Comparison of ENCODE assay signal across 21 mouse cellular contexts in the genomic region with DNA sequence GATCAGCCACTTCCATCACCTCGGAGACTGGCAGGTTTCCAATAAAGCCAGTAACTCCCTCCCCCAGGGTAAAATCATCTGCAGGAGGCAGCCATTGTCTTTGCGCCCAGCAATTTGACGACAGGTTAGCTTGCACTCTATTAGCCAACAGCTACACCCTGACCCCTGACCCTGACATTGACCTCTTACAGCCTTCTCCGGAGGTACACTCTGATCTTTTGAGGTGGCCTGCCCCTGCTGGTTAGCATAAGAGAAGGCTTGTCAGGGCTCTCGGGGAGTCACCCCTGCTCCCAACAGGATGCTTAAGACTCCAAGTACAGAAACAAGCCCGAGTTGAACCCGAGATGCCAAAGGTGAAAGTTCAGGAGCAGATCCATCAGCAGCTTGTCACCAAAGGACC.
DNase-seq lines count a peak whose midpoint lies in the region; ATAC-seq and TF ChIP-seq lines count a peak whose summit lies in the region.
"Had no signal": no experiment of that assay in that cellular context is flagged by ENCODE, and none has a peak within 500 bp of the region (broad histone marks: within the 10 kb centered on the region; RNA-seq: fewer than 3 reads in every experiment).

No protein-coding gene starts in this region.

- H3K27ac ChIP-seq in midbrain, embryonic 10.5 days (replicated peaks): no peak overlapping the region
- H3K27ac ChIP-seq in midbrain, embryonic 13.5 days: no peak overlapping the region
- no peak overlapping the region for H3K27ac ChIP-seq in kidney, adult 2 months (ENCODE audit: insufficient read depth, low read depth, low read length)
- H3K27ac ChIP-seq: forebrain, embryonic 10.5 days; gastrocnemius, adult 2 months; stomach, postnatal 0 days had no signal

- H3K27me3 ChIP-seq in midbrain, embryonic 10.5 days (ENCODE audit: low read depth, poor library complexity, severe bottlenecking): peaks cover 8% of the 10 kb centered on the region; the same call in 1 of the 2 replicates
- H3K27me3 ChIP-seq in midbrain, embryonic 13.5 days: no peaks in the 10 kb centered on the region
- no peaks in the 10 kb centered on the region for H3K27me3 ChIP-seq in kidney, adult 2 months (replicated peaks; ENCODE audit: control insufficient read depth, insufficient read depth, low read length)

- no peak for TF ChIP-seq POLR2A in kidney, adult 2 months (IDR thresholded peaks at IDR 0.05; ENCODE audit: low read depth, low read length)

- 24% methylated on average over 7 of the region's 7 CpGs for WGBS in midbrain, embryonic 10.5 days
- 25% methylated on average over 7 of the region's 7 CpGs for WGBS in midbrain, embryonic 13.5 days
- WGBS in kidney, adult 2 months: 54% methylated on average over 7 of the region's 7 CpGs

- H3K4me2 ChIP-seq in midbrain, embryonic 13.5 days (replicated peaks): no peak overlapping the region
- H3K4me2 ChIP-seq: heart, embryonic 11.5 days; liver, embryonic 11.5 days had no signal

- no peaks in the 10 kb centered on the region for H3K9me3 ChIP-seq in midbrain, embryonic 10.5 days (replicated peaks)
- H3K9me3 ChIP-seq in midbrain, embryonic 13.5 days: no peaks in the 10 kb centered on the region
- H3K9me3 ChIP-seq: forebrain, embryonic 10.5 days had no signal

- H3K9ac ChIP-seq in midbrain, embryonic 13.5 days (replicated peaks): no peak overlapping the region
- H3K9ac ChIP-seq: liver, postnatal 0 days had no signal

- no peak for ATAC-seq in midbrain, embryonic 13.5 days
- ATAC-seq: liver, postnatal 0 days; midbrain, embryonic 16.5 days had no signal

- no peak overlapping the region for H3K4me3 ChIP-seq in midbrain, embryonic 10.5 days
- H3K4me3 ChIP-seq in midbrain, embryonic 13.5 days (replicated peaks): no peak overlapping the region
- H3K4me3 ChIP-seq in kidney, adult 2 months (ENCODE audit: insufficient read depth, low read depth, low read length): no peak overlapping the region
- H3K4me3 ChIP-seq: forebrain, embryonic 10.5 days; gastrocnemius, adult 2 months; myocyte had no signal

- H3K36me3 ChIP-seq in midbrain, embryonic 10.5 days: no peaks in the 10 kb centered on the region
- no peaks in the 10 kb centered on the region for H3K36me3 ChIP-seq in midbrain, embryonic 13.5 days
- H3K36me3 ChIP-seq in kidney, adult 2 months (ENCODE audit: control insufficient read depth, insufficient read depth, low read length): no peaks in the 10 kb centered on the region
- H3K36me3 ChIP-seq: forebrain, embryonic 10.5 days had no signal

- TF ChIP-seq CTCF in kidney, adult 2 months (conservative IDR thresholded peaks at IDR 0.05; ENCODE audit: insufficient read depth, insufficient read length, low read depth, low read length): no peak

- peak; percentile 29 for DNase-seq in midbrain, embryonic 10.5 days (ENCODE audit: low spot score)
- peak; percentile 48 for DNase-seq in WW6 (ENCODE audit: low read depth, low spot score)
- DNase-seq in embryo, embryonic 10.5 days (ENCODE audit: low spot score): peak; percentile 69
- peak; percentile 52 for DNase-seq in mesoderm, embryonic 11.5 days (ENCODE audit: low read depth, low spot score)
- no peak for DNase-seq in c-Kit-positive CD71-positive TER-119-positive erythroid progenitor cells, embryonic 14.5 days (ENCODE audit: low spot score)
- no peak for DNase-seq in kidney, adult 2 months
- DNase-seq: adrenal gland, adult 2 months; cerebellum, adult 2 months; cerebellum, postnatal 25 days; gastrocnemius, adult 2 months; kidney, adult 11 months; kidney, postnatal 4 days; liver, postnatal 0 days; lung, postnatal 10 days had no signal

- peaks cover 16% of the 10 kb centered on the region for H3K4me1 ChIP-seq in midbrain, embryonic 10.5 days
- H3K4me1 ChIP-seq in midbrain, embryonic 13.5 days (replicated peaks): no peaks in the 10 kb centered on the region; the same call in 1 of the 2 replicates
- no peaks in the 10 kb centered on the region for H3K4me1 ChIP-seq in kidney, adult 2 months (ENCODE audit: control insufficient read depth, insufficient read depth, low read length)

Comparison
In these comparisons a context has a peak if more than half of its experiments do, and no peak if none do; other contexts are left out.
1. DNase-seq: peak in midbrain, embryonic 10.5 days (single experiment), WW6 (single experiment), embryo, embryonic 10.5 days (single experiment) and mesoderm, embryonic 11.5 days (single experiment); none in c-Kit-positive CD71-positive TER-119-positive erythroid progenitor cells, embryonic 14.5 days (single experiment) and kidney, adult 2 months (single experiment).